Mouse (Mus musculus): Measurements from ENCODE around the gene Selenot.

Selenot gene

GRCm38 (mm10) chr3:58636406-58637295 lies 60.2 kb downstream of the Selenot start, which contains the start of gene Erich6:
Gene Erich6 (minus strand): TSS chr3:58637207.
- DNase-seq, result peak; percentile 70

Data from kidney, adult 18-20 months (tissue).